Mouse (Mus musculus) liver, embryonic 14.5 days (tissue): ENCODE measurements around the gene Zfp219.

ENCODE experiments used
- CTCF ChIP-seq: IDR thresholded peaks from 2 replicates; pipeline ENCODE4 v1.5.1; 2016; ENCODE audit warnings: antibody characterized with exemption, low read depth, control low read depth
- EP300 ChIP-seq: IDR thresholded peaks from 2 replicates; pipeline ENCODE4 v1.6.1; 2016; ENCODE audit warnings: antibody characterized with exemption, low read depth

DNA sequence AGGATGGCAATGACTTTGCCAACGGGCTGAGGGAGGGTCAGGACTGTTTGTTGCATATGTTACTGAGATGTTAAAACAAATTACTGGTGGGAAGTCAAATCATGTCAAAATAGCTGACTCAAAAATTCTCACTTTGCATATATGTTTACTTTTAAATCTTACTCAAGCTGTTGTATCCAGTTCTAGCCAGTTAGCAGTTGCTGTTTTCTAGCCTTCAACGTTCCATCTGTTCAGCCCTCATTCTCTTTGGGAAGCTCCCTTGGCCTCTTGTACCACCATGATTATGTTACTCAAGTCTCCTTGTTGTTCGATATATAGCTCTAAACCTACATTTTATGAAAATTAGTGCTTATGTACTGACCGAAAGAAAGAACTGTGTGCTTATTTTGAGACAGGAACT, 5.8 kb upstream of the Zfp219 start:
- no peak for TF ChIP-seq CTCF
- no peak for TF ChIP-seq EP300
